Mouse (Mus musculus): ENCODE data around the gene Vnn3. TPM values are rescaled to one million over a fixed set of nuclear protein-coding genes. Genes with fewer than 3 reads are reported as not detected.
A peak's percentile ranks its signal among the peaks of the same experiment; 100 is the strongest.

The Vnn3 gene
- under 1 TPM in 1 of 2 experiments, not detected in 1; 0.56 TPM for total RNA-seq (2021)
- long read RNA-seq, experiment 1, partial matches to known transcripts: 1 of 1 reads
- long read RNA-seq, experiment 1, other reads (novel, unspliced or antisense): 0 of 1 reads
- long read RNA-seq, experiment 2: 0 reads

- no peak for DNase-seq
Observed at GRCm38 (mm10) chr10:23851228-23851912, at the start of gene Vnn3. Vnn3 (plus strand) TSS chr10:23851462.

- DNase-seq: no peak
Observed at GRCm38 (mm10) chr10:23802911-23803310, 48.4 kb upstream of the Vnn3 start.

- no peak for DNase-seq
Observed at GRCm38 (mm10) chr10:23804665-23805064, 46.6 kb upstream of the Vnn3 start.

- DNase-seq: no peak
Observed at GRCm38 (mm10) chr10:23806201-23806600, 45.1 kb upstream of the Vnn3 start.

GRCm38 (mm10) chr10:23811635-23812437, 39.4 kb upstream of the Vnn3 start:
- no peak for DNase-seq

GRCm38 (mm10) chr10:23812438-23812759, 38.9 kb upstream of the Vnn3 start:
- DNase-seq: no peak

GRCm38 (mm10) chr10:23812852-23813766, 38.2 kb upstream of the Vnn3 start:
- no peak for DNase-seq

GRCm38 (mm10) chr10:23815168-23815567, 36.1 kb upstream of the Vnn3 start:
- peak; percentile 13 for DNase-seq

GRCm38 (mm10) chr10:23816241-23816640, 35.0 kb upstream of the Vnn3 start:
- DNase-seq: no peak

GRCm38 (mm10) chr10:23826516-23826915, 24.7 kb upstream of the Vnn3 start:
- DNase-seq: no peak

- DNase-seq: no peak
Observed at GRCm38 (mm10) chr10:23836003-23836964, 15.0 kb upstream of the Vnn3 start.

- DNase-seq: no peak
Observed at GRCm38 (mm10) chr10:23837115-23837514, 14.1 kb upstream of the Vnn3 start.

GRCm38 (mm10) chr10:23838910-23839309, 12.4 kb upstream of the Vnn3 start:
- no peak for DNase-seq

GRCm38 (mm10) chr10:23839368-23839767, 11.9 kb upstream of the Vnn3 start:
- DNase-seq: no peak

- DNase-seq: no peak
Observed at GRCm38 (mm10) chr10:23840496-23840895, 10.8 kb upstream of the Vnn3 start.

GRCm38 (mm10) chr10:23852096-23852495, 834 bp downstream of the Vnn3 start:
- no peak for DNase-seq

- DNase-seq: no peak
Observed at GRCm38 (mm10) chr10:23864362-23865312, 13.4 kb downstream of the Vnn3 start.

GRCm38 (mm10) chr10:23880695-23881094, 29.4 kb downstream of the Vnn3 start:
- no peak for DNase-seq

GRCm38 (mm10) chr10:23884910-23885309, 33.6 kb downstream of the Vnn3 start:
- DNase-seq: no peak

- no peak for DNase-seq
Observed at GRCm38 (mm10) chr10:23886060-23886459, 34.8 kb downstream of the Vnn3 start.

All from gastrocnemius, postnatal 25 days (tissue).